Mouse (Mus musculus) CH12.LX (cell line): ENCODE measurements at regions not wholly inside any gene's neighbourhood (a gene's known extent, or its start where the extent isn't known, plus 50 kb on each side); places are given as distances from the start of the nearest gene placed in this dataset.

Experiments used
- DNase-seq: peaks from one replicate; pipeline ENCODE4 v3.0.0-alpha.2; 2013; ENCODE audit errors: extremely low read depth
- H3K27ac ChIP-seq: 2 replicates; pipeline ENCODE4 v1.5.1; 2012; ENCODE audit warnings: low read depth, mild to moderate bottlenecking, control low read depth, moderate library complexity; ENCODE audit not compliant: insufficient read depth
- H3K27me3 ChIP-seq: replicated peaks from 2 replicates; pipeline ENCODE3; 2012; ENCODE audit warnings: inconsistent platforms
- H3K36me3 ChIP-seq, 2 experiments: replicated peaks in 1 of 2; 2 replicates each; pipeline versions ENCODE3 to v1.6.1; 2012; ENCODE audit warnings: inconsistent platforms in 1 of 2, low read length in 1 of 2, mild to moderate bottlenecking in 1 of 2, mixed read lengths in 1 of 2, moderate library complexity in 1 of 2; ENCODE audit not compliant: control insufficient read depth in 1 of 2, insufficient read depth in 1 of 2
- H3K4me1 ChIP-seq, 2 experiments: 2 replicates each; pipeline ENCODE4 v1.6.1; 2012; ENCODE audit warnings: inconsistent platforms in 1 of 2, moderate library complexity in 1 of 2; ENCODE audit not compliant: insufficient read depth in 2 of 2, control insufficient read depth in 1 of 2
- H3K4me2 ChIP-seq: 2 replicates; pipeline ENCODE4 v1.6.1; 2012; ENCODE audit warnings: low read depth, mild to moderate bottlenecking, control low read depth; ENCODE audit not compliant: poor library complexity, insufficient read depth, severe bottlenecking
- H3K4me3 ChIP-seq, 3 experiments: fragments of 150-350 bp in 1 of 3; sonication (generic) in 1 of 3; replicated peaks in 1 of 3; 2 replicates each; pipeline versions ENCODE3 to v1.5.1; 2011 to 2012; ENCODE audit warnings: low read depth in 2 of 3, low read length in 2 of 3, mild to moderate bottlenecking in 2 of 3, moderate library complexity in 2 of 3, control low read depth in 1 of 3, improper control_type of control experiment in 1 of 3, inconsistent platforms in 1 of 3, mixed read lengths in 1 of 3; ENCODE audit not compliant: poor library complexity in 1 of 3
- H3K79me2 ChIP-seq: replicated peaks from 2 replicates; pipeline ENCODE4 v1.6.1; 2012; ENCODE audit warnings: mild to moderate bottlenecking, moderate library complexity; ENCODE audit not compliant: control insufficient read depth, poor library complexity, insufficient read depth, severe bottlenecking; ENCODE audit errors: extremely low read depth
- H3K9ac ChIP-seq: 2 replicates; pipeline ENCODE4 v1.6.1; 2012; ENCODE audit warnings: low read depth, mild to moderate bottlenecking, control low read depth, moderate library complexity; ENCODE audit not compliant: insufficient read depth
- H3K9me3 ChIP-seq: replicated peaks from 2 replicates; pipeline ENCODE3; 2012; ENCODE audit warnings: low read length, inconsistent platforms, mixed read lengths
- CHD1 ChIP-seq: IDR thresholded peaks from 2 replicates; pipeline ENCODE4 v1.6.1; 2012; ENCODE audit warnings: low read depth, low read length, improper control_type of control experiment, inconsistent platforms
- CHD2 ChIP-seq: IDR thresholded peaks from 2 replicates; pipeline ENCODE4 v1.6.1; 2011; ENCODE audit warnings: low read length, improper control_type of control experiment
- CTCF ChIP-seq, 2 experiments: IDR thresholded peaks in 1 of 2; conservative IDR thresholded peaks in 1 of 2; 2 replicates each; pipeline ENCODE4 v1.5.1; 2011 to 2012; ENCODE audit warnings: low read depth in 2 of 2, low read length in 2 of 2, improper control_type of control experiment in 1 of 2, inconsistent platforms in 1 of 2, mild to moderate bottlenecking in 1 of 2, moderate library complexity in 1 of 2
- EP300 ChIP-seq: IDR thresholded peaks from 2 replicates; pipeline ENCODE4 v1.6.1; 2011; ENCODE audit warnings: low read length, improper control_type of control experiment
- ETS1 ChIP-seq: conservative IDR thresholded peaks from 2 replicates; pipeline ENCODE4 v1.6.1; 2012; ENCODE audit warnings: low read depth, mild to moderate bottlenecking, inconsistent platforms, low read length, improper control_type of control experiment, moderate library complexity
- GABPA ChIP-seq: IDR thresholded peaks from 2 replicates; pipeline ENCODE4 v1.6.1; 2012; ENCODE audit warnings: low read depth, low read length, improper control_type of control experiment, inconsistent platforms; ENCODE audit not compliant: insufficient replicate concordance
- HCFC1 ChIP-seq: IDR thresholded peaks from 2 replicates; pipeline ENCODE4 v1.6.1; 2012; ENCODE audit warnings: low read depth, mild to moderate bottlenecking, inconsistent platforms, low read length, improper control_type of control experiment
- IRF4 ChIP-seq: IDR thresholded peaks from 2 replicates; pipeline ENCODE4 v1.6.1; 2014; ENCODE audit warnings: low read depth, mild to moderate bottlenecking, inconsistent platforms, low read length, improper control_type of control experiment
- JUN ChIP-seq: IDR thresholded peaks from 2 replicates; pipeline ENCODE4 v1.6.1; 2011; ENCODE audit warnings: low read depth, mild to moderate bottlenecking, low read length, improper control_type of control experiment, moderate library complexity; ENCODE audit not compliant: insufficient read depth
- KAT2A ChIP-seq: IDR thresholded peaks from 2 replicates; pipeline ENCODE4 v1.6.1; 2012; ENCODE audit warnings: low read length, improper control_type of control experiment, inconsistent platforms; ENCODE audit not compliant: insufficient replicate concordance
- MAFK ChIP-seq: IDR thresholded peaks from 2 replicates; pipeline ENCODE4 v1.6.1; 2011; ENCODE audit warnings: low read length, improper control_type of control experiment; ENCODE audit not compliant: insufficient replicate concordance
- MAX ChIP-seq: IDR thresholded peaks from 2 replicates; pipeline ENCODE4 v1.6.1; 2011; ENCODE audit warnings: low read length, improper control_type of control experiment
- MEF2A ChIP-seq: IDR thresholded peaks from 2 replicates; pipeline ENCODE4 v1.6.1; 2014; ENCODE audit warnings: low read depth, mild to moderate bottlenecking, inconsistent platforms, low read length, improper control_type of control experiment, borderline replicate concordance
- MXI1 ChIP-seq: IDR thresholded peaks from 2 replicates; pipeline ENCODE4 v1.6.1; 2011; ENCODE audit warnings: mild to moderate bottlenecking, low read depth, low read length, improper control_type of control experiment
- NELFE ChIP-seq: IDR thresholded peaks from 2 replicates; pipeline ENCODE4 v1.6.1; 2011; ENCODE audit warnings: low read depth, low read length, improper control_type of control experiment
- NRF1 ChIP-seq: IDR thresholded peaks from 2 replicates; pipeline ENCODE4 v1.6.1; 2014; ENCODE audit warnings: low read depth, mild to moderate bottlenecking, inconsistent platforms, low read length, improper control_type of control experiment, moderate library complexity
- PAX5 ChIP-seq: IDR thresholded peaks from 2 replicates; pipeline ENCODE4 v1.6.1; 2012; ENCODE audit warnings: low read length, inconsistent platforms, mixed read lengths
- POLR2A ChIP-seq: IDR thresholded peaks from 2 replicates; pipeline ENCODE4 v1.6.1; 2011; ENCODE audit warnings: low read depth, mild to moderate bottlenecking, improper control_type of control experiment, low read length
- POLR2AphosphoS2 ChIP-seq: IDR thresholded peaks from 2 replicates; pipeline ENCODE4 v1.6.1; 2011; ENCODE audit warnings: low read depth, low read length, improper control_type of control experiment
- RAD21 ChIP-seq: IDR thresholded peaks from 2 replicates; pipeline ENCODE4 v1.6.1; 2011; ENCODE audit warnings: low read depth, mild to moderate bottlenecking, low read length, improper control_type of control experiment, moderate library complexity
- SIN3A ChIP-seq: IDR thresholded peaks from 2 replicates; pipeline ENCODE4 v1.6.1; 2012; ENCODE audit warnings: low read length, improper control_type of control experiment, inconsistent platforms
- SMC3 ChIP-seq: IDR thresholded peaks from 2 replicates; pipeline ENCODE4 v1.6.1; 2011; ENCODE audit warnings: low read depth, low read length, improper control_type of control experiment
- TBP ChIP-seq: conservative IDR thresholded peaks from 2 replicates; pipeline ENCODE4 v1.6.1; 2011; ENCODE audit warnings: low read depth, low read length, improper control_type of control experiment
- TCF12 ChIP-seq: IDR thresholded peaks from 2 replicates; pipeline ENCODE4 v1.6.1; 2014; ENCODE audit warnings: low read depth, mild to moderate bottlenecking, inconsistent platforms, low read length, improper control_type of control experiment
- USF2 ChIP-seq: conservative IDR thresholded peaks from 2 replicates; pipeline ENCODE4 v1.6.1; 2011; ENCODE audit warnings: low read depth, low read length, improper control_type of control experiment
- ZNF384 ChIP-seq: IDR thresholded peaks from 2 replicates; pipeline ENCODE4 v1.6.1; 2012; ENCODE audit warnings: low read depth, low read length, improper control_type of control experiment, inconsistent platforms
- dilution Hi-C: fragments of 300-500 bp; cut with MboI; formaldehyde crosslinking; loops from 2 replicates; pipeline ENCODE4 v1.14.3; 2020; ENCODE audit warnings: low sequenced_read_pairs; ENCODE audit not compliant: extremely low pct_unique_long_range_greater_than_20kb, extremely low pct_ligation_motif_present
- in situ Hi-C: fragments of 300-500 bp; cut with MboI; formaldehyde crosslinking; loops from 3 replicates; pipeline ENCODE4 v1.14.3; 2019; ENCODE audit warnings: low sequenced_read_pairs, low pct_ligation_motif_present, low pct_unique_long_range_greater_than_20kb, mixed read lengths

DNA sequence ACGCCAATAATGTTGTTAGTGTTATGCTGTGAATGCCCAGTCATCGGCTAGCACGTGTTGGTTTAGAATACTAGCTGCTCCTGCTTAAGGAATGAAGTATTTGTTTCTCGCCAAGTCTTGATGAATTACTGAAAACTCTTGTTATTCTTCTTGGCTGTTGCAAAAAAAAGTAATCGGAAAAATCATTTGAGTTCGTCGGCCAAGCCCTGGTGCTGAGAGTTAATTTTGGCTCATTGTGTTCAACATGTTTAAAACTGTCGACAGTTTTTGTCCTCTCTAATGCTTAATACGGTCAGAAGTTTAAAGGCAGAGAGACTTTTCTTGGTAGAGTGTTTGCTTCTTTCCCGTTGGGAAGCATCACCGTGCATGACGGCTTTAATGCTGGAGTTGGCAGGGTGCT is 68.8 kb downstream of the Dusp6 start:
- no peaks in the 10 kb centered on the region for H3K9me3 ChIP-seq
- H3K4me3 ChIP-seq = no peak overlapping the region
- H3K36me3 ChIP-seq = no peaks in the 10 kb centered on the region
- DNase-seq = no peak
- no peak overlapping the region for H3K27ac ChIP-seq
- dilution Hi-C loops = no loop called here
- H3K79me2 ChIP-seq = no peaks in the 10 kb centered on the region
- H3K9ac ChIP-seq = no peak overlapping the region
- TF ChIP-seq JUN = no peak
- TF ChIP-seq MAFK = no peak
- no peak for TF ChIP-seq SMC3
- TF ChIP-seq POLR2AphosphoS2 = no peak
- TF ChIP-seq PAX5 = no peak
- no peak for TF ChIP-seq TBP
- no peak for TF ChIP-seq SIN3A
- no peak for TF ChIP-seq POLR2A
- TF ChIP-seq NELFE = no peak
- no peak for TF ChIP-seq ETS1
- TF ChIP-seq MXI1 = no peak
- TF ChIP-seq CTCF (conservative IDR thresholded peaks at IDR 0.05 in 1 of 2, IDR thresholded peaks at IDR 0.05 in 1 of 2; ENCODE audit: low read depth in 2 of 2, low read length in 2 of 2) = no peak
- TF ChIP-seq EP300 = no peak
- TF ChIP-seq USF2 = no peak
- TF ChIP-seq, all 38 proteins: peak for 0
- Histone ChIP-seq H3K4me1 (peaks cover 0 to 14% of the 10 kb centered on the region in 2 experiments; a peak in 1 of 4 replicates), H3K4me2 (no peak overlapping the region), H3K27me3 (no peaks in the 10 kb centered on the region)
- in situ Hi-C loops = no loop called here

- H3K9ac ChIP-seq = no peak overlapping the region
- peaks cover 0 to 14% of the 10 kb centered on the region in 2 experiments; a peak in 1 of 4 replicates for H3K4me1 ChIP-seq
- no peak overlapping the region for H3K4me2 ChIP-seq
- no peaks in the 10 kb centered on the region for H3K36me3 ChIP-seq
- DNase-seq = no peak
- no peak overlapping the region for H3K4me3 ChIP-seq
- TF ChIP-seq NRF1 (no peak), HCFC1 (no peak), RAD21 (no peak), EP300 (no peak), SIN3A (no peak), MAX (no peak), ETS1 (no peak), TCF12 (no peak), PAX5 (no peak), CHD2 (no peak), SMC3 (no peak), CTCF (conservative IDR thresholded peaks at IDR 0.05 in 1 of 2, IDR thresholded peaks at IDR 0.05 in 1 of 2; ENCODE audit: low read depth in 2 of 2, low read length in 2 of 2) (no peak), MEF2A (no peak), KAT2A (no peak), ZNF384 (no peak), CHD1 (no peak), IRF4 (no peak), GABPA (no peak), JUN (no peak), MAFK (no peak)
- H3K9me3 ChIP-seq = no peaks in the 10 kb centered on the region
- no peak overlapping the region for H3K27ac ChIP-seq
- no peaks in the 10 kb centered on the region for H3K79me2 ChIP-seq
- no peaks in the 10 kb centered on the region for H3K27me3 ChIP-seq
- in situ Hi-C loops (no loop called here), dilution Hi-C loops (no loop called here)
These were observed 70.8 kb downstream of the Dusp6 start for GRCm38 (mm10) chr10:99333831-99334230.
